Mouse (Mus musculus) midbrain, embryonic 12.5 days (tissue): ENCODE measurements around the gene 1600002K03Rik. TPM values are rescaled to one million over a fixed set of nuclear protein-coding genes. Genes with fewer than 3 reads are reported as not detected.

Experiments used
- ATAC-seq: fragments of 200-750 bp; cut with Nextera tagmentation; 2 replicates; pipeline ENCODE4 v1.8.0; 2017; ENCODE audit warnings: low read depth, moderate TSS enrichment, moderate library complexity; ENCODE audit not compliant: low FRiP score
- H3K27ac ChIP-seq: fragments of 300-500 bp; sonication (generic); replicated peaks from 2 replicates; pipeline ENCODE4 v1.5.1; 2016; ENCODE audit warnings: mild to moderate bottlenecking
- H3K27me3 ChIP-seq: fragments of 300-500 bp; sonication (generic); 2 replicates; pipeline ENCODE4 v1.6.1; 2016; ENCODE audit warnings: mild to moderate bottlenecking
- H3K36me3 ChIP-seq: fragments of 300-500 bp; sonication (generic); 2 replicates; pipeline ENCODE4 v1.6.1; 2016
- H3K4me1 ChIP-seq: fragments of 300-500 bp; sonication (generic); 2 replicates; pipeline ENCODE4 v1.6.1; 2016
- H3K4me2 ChIP-seq: fragments of 300-500 bp; sonication (generic); replicated peaks from 2 replicates; pipeline ENCODE4 v1.6.1; 2016; ENCODE audit warnings: mild to moderate bottlenecking, moderate library complexity
- H3K4me3 ChIP-seq: fragments of 300-500 bp; sonication (generic); 2 replicates; pipeline ENCODE4 v1.5.1; 2016; ENCODE audit warnings: mild to moderate bottlenecking
- H3K9ac ChIP-seq: fragments of 300-500 bp; sonication (generic); replicated peaks from 2 replicates; pipeline ENCODE4 v1.6.1; 2016; ENCODE audit warnings: mild to moderate bottlenecking, moderate library complexity
- H3K9me3 ChIP-seq: fragments of 300-500 bp; sonication (generic); 2 replicates; pipeline ENCODE4 v1.6.1; 2016; ENCODE audit warnings: mild to moderate bottlenecking
- WGBS: fragments of 180-500 bp; shearing (Covaris S2); methylation state at CpG from one replicate; pipeline ENCODE4 v1.1.7; 2016; 5-methylcytosine and 5-hydroxymethylcytosine counted together
- polyA plus RNA-seq: library from polyadenylated mRNA; unstranded; fragments of >200 nt; fragmentation: Nextera tagmentation; extraction: Ambion mirVana; gene quantifications from 2 replicates; pipeline ENCODE4 v1.2.1, GENCODE M21; 2016

1600002K03Rik gene
- polyA plus RNA-seq, 1 experiment from 2014 or later, result 12.9 TPM

GRCm38 (mm10) chr10:80186649-80187048, 13.9 kb downstream of the 1600002K03Rik start:
- peak overlapping the region; percentile 97 for H3K27ac ChIP-seq
- peaks cover 43% of the 10 kb centered on the region for H3K27me3 ChIP-seq
- WGBS, result 45% methylated on average over 26 of the region's 27 CpGs
- H3K9ac ChIP-seq, result peak overlapping the region; percentile 34; the same call in 1 of the 2 replicates
- peak overlapping the region; percentile 19 for H3K4me3 ChIP-seq
- H3K36me3 ChIP-seq, result peaks cover 51% of the 10 kb centered on the region
- ATAC-seq, result no peak
- peaks cover 49% of the 10 kb centered on the region for H3K4me1 ChIP-seq
- no peaks in the 10 kb centered on the region for H3K9me3 ChIP-seq
- H3K4me2 ChIP-seq, result peak overlapping the region; percentile 35

GRCm38 (mm10) chr10:80187739-80188138, 15.0 kb downstream of the 1600002K03Rik start:
- peaks cover 47% of the 10 kb centered on the region for H3K4me1 ChIP-seq
- no peak overlapping the region for H3K4me3 ChIP-seq
- H3K27ac ChIP-seq, result peak overlapping the region; percentile 97
- peak overlapping the region; percentile 33; the same call in 1 of the 2 replicates for H3K9ac ChIP-seq
- peak overlapping the region; percentile 11; the same call in 1 of the 2 replicates for H3K4me2 ChIP-seq
- no peaks in the 10 kb centered on the region for H3K9me3 ChIP-seq
- ATAC-seq, result no peak
- H3K36me3 ChIP-seq, result peaks cover 44% of the 10 kb centered on the region
- 68% methylated on average over 10 of the region's 10 CpGs for WGBS
- H3K27me3 ChIP-seq, result peaks cover 52% of the 10 kb centered on the region

- H3K9ac ChIP-seq, result peak overlapping the region; percentile 51; the same call in 1 of the 2 replicates
- ATAC-seq, result no peak
- H3K27ac ChIP-seq, result peak overlapping the region; percentile 97
- peak overlapping the region; percentile 21; the same call in 1 of the 2 replicates for H3K4me3 ChIP-seq
- H3K4me2 ChIP-seq, result peak overlapping the region; percentile 70
- 40% methylated on average over 15 of the region's 15 CpGs for WGBS
- peaks cover 52% of the 10 kb centered on the region for H3K4me1 ChIP-seq
- no peaks in the 10 kb centered on the region for H3K9me3 ChIP-seq
- peaks cover 60% of the 10 kb centered on the region for H3K27me3 ChIP-seq
- peaks cover 37% of the 10 kb centered on the region for H3K36me3 ChIP-seq
Observed at GRCm38 (mm10) chr10:80188453-80189024, 15.8 kb downstream of the 1600002K03Rik start.

GRCm38 (mm10) chr10:80189999-80190398, 17.3 kb downstream of the 1600002K03Rik start:
- peak overlapping the region; percentile 47 for H3K4me3 ChIP-seq
- peaks cover 65% of the 10 kb centered on the region for H3K27me3 ChIP-seq
- 2% methylated on average over 21 of the region's 21 CpGs for WGBS
- H3K9ac ChIP-seq, result peak overlapping the region; percentile 77
- no peaks in the 10 kb centered on the region for H3K9me3 ChIP-seq
- H3K4me1 ChIP-seq, result peaks cover 64% of the 10 kb centered on the region
- peak; percentile 11; the same call in 1 of the 2 replicates for ATAC-seq
- H3K4me2 ChIP-seq, result peak overlapping the region; percentile 70
- H3K27ac ChIP-seq, result peak overlapping the region; percentile 97
- H3K36me3 ChIP-seq, result peaks cover 28% of the 10 kb centered on the region

- Histone ChIP-seq H3K9ac (peak overlapping the region; percentile 77), H3K9me3 (no peaks in the 10 kb centered on the region), H3K4me2 (peak overlapping the region; percentile 70), H3K4me3 (peak overlapping the region; percentile 47), H3K27ac (peak overlapping the region; percentile 97), H3K36me3 (peaks cover 28% of the 10 kb centered on the region), H3K4me1 (peaks cover 61% of the 10 kb centered on the region), H3K27me3 (peaks cover 63% of the 10 kb centered on the region)
- ATAC-seq, result peak; percentile 48
- WGBS, result 0% methylated on average over 47 of the region's 48 CpGs
Observed at GRCm38 (mm10) chr10:80190491-80191051, 17.8 kb downstream of the 1600002K03Rik start.

- peaks cover 3% of the 10 kb centered on the region for H3K36me3 ChIP-seq
- H3K4me1 ChIP-seq, result peaks cover 66% of the 10 kb centered on the region
- H3K27ac ChIP-seq, result peak overlapping the region; percentile 93
- ATAC-seq, result no peak
- H3K27me3 ChIP-seq, result peaks cover 54% of the 10 kb centered on the region
- 42% methylated on average over 6 of the region's 6 CpGs for WGBS
- no peaks in the 10 kb centered on the region for H3K9me3 ChIP-seq
- peak overlapping the region; percentile 31 for H3K4me2 ChIP-seq
- peak overlapping the region; percentile 37 for H3K9ac ChIP-seq
- H3K4me3 ChIP-seq, result no peak overlapping the region
Observed at GRCm38 (mm10) chr10:80193976-80194375, 21.2 kb downstream of the 1600002K03Rik start.

- peak overlapping the region; percentile 37 for H3K9ac ChIP-seq
- H3K4me1 ChIP-seq, result peaks cover 62% of the 10 kb centered on the region
- ATAC-seq, result 0 out of 2 replicates have a peak, but pooled peaks have one; percentile 10
- H3K27ac ChIP-seq, result peak overlapping the region; percentile 93
- H3K4me3 ChIP-seq, result no peak overlapping the region
- 11% methylated on average over 8 of the region's 8 CpGs for whole genome bisulfite sequencing
- no peaks in the 10 kb centered on the region for H3K36me3 ChIP-seq
- peak overlapping the region; percentile 31 for H3K4me2 ChIP-seq
- H3K27me3 ChIP-seq, result peaks cover 50% of the 10 kb centered on the region
- no peaks in the 10 kb centered on the region for H3K9me3 ChIP-seq
Observed at GRCm38 (mm10) chr10:80194441-80194840, 21.7 kb downstream of the 1600002K03Rik start.

GRCm38 (mm10) chr10:80196167-80196566, 23.4 kb downstream of the 1600002K03Rik start:
- H3K27me3 ChIP-seq, result peaks cover 42% of the 10 kb centered on the region
- H3K4me1 ChIP-seq, result peaks cover 56% of the 10 kb centered on the region
- no peak overlapping the region for H3K4me3 ChIP-seq
- no peak overlapping the region for H3K9ac ChIP-seq
- WGBS, result 69% methylated on average over 1 of the region's 1 CpGs
- H3K9me3 ChIP-seq, result no peaks in the 10 kb centered on the region
- H3K4me2 ChIP-seq, result no peak overlapping the region; the same call in 1 of the 2 replicates
- H3K36me3 ChIP-seq, result no peaks in the 10 kb centered on the region
- ATAC-seq, result no peak
- H3K27ac ChIP-seq, result peak overlapping the region; percentile 93; the same call in 1 of the 2 replicates

GRCm38 (mm10) chr10:80196778-80197581, 24.2 kb downstream of the 1600002K03Rik start:
- 16% methylated on average over 33 of the region's 33 CpGs for WGBS
- peak; percentile 66 for ATAC-seq
- Histone ChIP-seq H3K36me3 (no peaks in the 10 kb centered on the region), H3K9me3 (no peaks in the 10 kb centered on the region), H3K27ac (peak overlapping the region; percentile 93), H3K4me1 (peaks cover 55% of the 10 kb centered on the region), H3K4me2 (peak overlapping the region; percentile 32), H3K9ac (peak overlapping the region; percentile 31; the same call in 1 of the 2 replicates), H3K4me3 (no peak overlapping the region), H3K27me3 (peaks cover 41% of the 10 kb centered on the region)

GRCm38 (mm10) chr10:80199440-80200008, 26.8 kb downstream of the 1600002K03Rik start:
- peak; percentile 16 for ATAC-seq
- peak overlapping the region; percentile 74 for H3K27ac ChIP-seq
- H3K9ac ChIP-seq, result no peak overlapping the region
- H3K27me3 ChIP-seq, result peaks cover 20% of the 10 kb centered on the region
- WGBS, result 51% methylated on average over 3 of the region's 3 CpGs
- no peaks in the 10 kb centered on the region for H3K9me3 ChIP-seq
- no peak overlapping the region for H3K4me3 ChIP-seq
- H3K36me3 ChIP-seq, result no peaks in the 10 kb centered on the region
- peaks cover 43% of the 10 kb centered on the region for H3K4me1 ChIP-seq
- H3K4me2 ChIP-seq, result no peak overlapping the region

- no peaks in the 10 kb centered on the region for H3K9me3 ChIP-seq
- peaks cover 37% of the 10 kb centered on the region for H3K4me1 ChIP-seq
- no peak overlapping the region for H3K4me3 ChIP-seq
- H3K27me3 ChIP-seq, result peaks cover 24% of the 10 kb centered on the region
- no peak overlapping the region for H3K9ac ChIP-seq
- 52% methylated on average over 6 of the region's 6 CpGs for WGBS
- H3K4me2 ChIP-seq, result peak overlapping the region; percentile 16
- no peak for ATAC-seq
- peak overlapping the region; percentile 74 for H3K27ac ChIP-seq
- H3K36me3 ChIP-seq, result no peaks in the 10 kb centered on the region
Observed at GRCm38 (mm10) chr10:80200485-80200884, 27.7 kb downstream of the 1600002K03Rik start.
